Comparison of ENCODE assay signal across 14 mouse cellular contexts in genomic region chr4:136864751-136865470, GRCm38 (mm10). TPM values are rescaled to one million over a fixed set of nuclear protein-coding genes. Genes with fewer than 3 reads are reported as not detected.
DNase-seq lines count a peak whose midpoint lies in the region; ATAC-seq and TF ChIP-seq lines count a peak whose summit lies in the region.
"Had no signal": no experiment of that assay in that cellular context is flagged by ENCODE, and none has a peak within 500 bp of the region (broad histone marks: within the 10 kb centered on the region; RNA-seq: fewer than 3 reads in every experiment).

No protein-coding gene starts in this region.

- H3K4me1 ChIP-seq in cerebellum, adult 2 months (ENCODE audit: control insufficient read depth, insufficient read depth, low read length), result peaks cover 7% of the 10 kb centered on the region; the same call in 1 of the 2 replicates
- H3K4me1 ChIP-seq in embryonic facial prominence, embryonic 13.5 days, result peaks cover 43% of the 10 kb centered on the region
- H3K4me1 ChIP-seq in hindbrain, postnatal 0 days (ENCODE audit: insufficient read depth, low read length), result peaks cover 12% of the 10 kb centered on the region; the same call in 1 of the 2 replicates
- peaks cover 51% of the 10 kb centered on the region for H3K4me1 ChIP-seq in neural tube, embryonic 12.5 days
- no peaks in the 10 kb centered on the region for H3K4me1 ChIP-seq in kidney, adult 2 months (ENCODE audit: control insufficient read depth, insufficient read depth, low read length)

- ATAC-seq in embryonic facial prominence, embryonic 13.5 days (ENCODE audit: insufficient number of reproducible peaks, insufficient read depth, low FRiP score, low TSS enrichment, low read depth), result no peak
- ATAC-seq in hindbrain, postnatal 0 days, result peak; percentile 61
- ATAC-seq in neural tube, embryonic 12.5 days (ENCODE audit: low FRiP score, low read depth), result peak; percentile 61; the same call in 1 of the 2 replicates

- DNase-seq in cerebellum, postnatal 10 days, result peak; percentile 87 to 88
- DNase-seq in cerebellum, adult 2 months, result no peak
- DNase-seq in hindbrain, postnatal 0 days (ENCODE audit: low spot score), result peak; percentile 87
- DNase-seq in kidney, adult 2 months, result no peak
- DNase-seq in left cerebral cortex, adult 8-10 months (ENCODE audit: low spot score in 2 of 2), result no peak
- DNase-seq in frontal cortex, postnatal 25 days (ENCODE audit: low spot score in 2 of 2), result no peak
- DNase-seq: adrenal gland, postnatal 36 days; gastrocnemius, postnatal 10 days; kidney, postnatal 10 days; right cerebral cortex, postnatal 14 days had no signal

- H3K9me3 ChIP-seq in embryonic facial prominence, embryonic 13.5 days, result no peaks in the 10 kb centered on the region
- no peaks in the 10 kb centered on the region for H3K9me3 ChIP-seq in hindbrain, postnatal 0 days (ENCODE audit: low read length)
- H3K9me3 ChIP-seq in neural tube, embryonic 12.5 days, result no peaks in the 10 kb centered on the region
- H3K9me3 ChIP-seq: limb, embryonic 15.5 days had no signal

- H3K36me3 ChIP-seq in embryonic facial prominence, embryonic 13.5 days, result no peaks in the 10 kb centered on the region
- no peaks in the 10 kb centered on the region for H3K36me3 ChIP-seq in hindbrain, postnatal 0 days (ENCODE audit: insufficient read depth, low read length)
- H3K36me3 ChIP-seq in neural tube, embryonic 12.5 days, result no peaks in the 10 kb centered on the region
- no peaks in the 10 kb centered on the region for H3K36me3 ChIP-seq in kidney, adult 2 months (ENCODE audit: control insufficient read depth, insufficient read depth, low read length)
- H3K36me3 ChIP-seq: limb, embryonic 15.5 days had no signal

- no peak for TF ChIP-seq POLR2A in cerebellum, adult 2 months (IDR thresholded peaks at IDR 0.05; ENCODE audit: borderline replicate concordance, insufficient read depth, low read length)
- TF ChIP-seq POLR2A in kidney, adult 2 months (IDR thresholded peaks at IDR 0.05; ENCODE audit: low read depth, low read length), result no peak

- WGBS in cerebellum, adult 2 months, result 28% methylated on average over 15 of the region's 15 CpGs
- WGBS in embryonic facial prominence, embryonic 13.5 days, result 5% methylated on average over 15 of the region's 15 CpGs
- WGBS in hindbrain, postnatal 0 days, result 3% methylated on average over 15 of the region's 15 CpGs
- 6% methylated on average over 15 of the region's 15 CpGs for WGBS in neural tube, embryonic 12.5 days
- 16% methylated on average over 15 of the region's 15 CpGs for WGBS in kidney, adult 2 months

- H3K4me2 ChIP-seq in embryonic facial prominence, embryonic 13.5 days, result 0 out of 2 replicates have a peak overlapping the region, but pooled peaks have one; percentile 9
- no peak overlapping the region for H3K4me2 ChIP-seq in hindbrain, postnatal 0 days (ENCODE audit: low read depth, low read length)
- peak overlapping the region; percentile 43 for H3K4me2 ChIP-seq in neural tube, embryonic 12.5 days (replicated peaks)
- H3K4me2 ChIP-seq: limb, embryonic 15.5 days had no signal

- no peak overlapping the region for H3K27ac ChIP-seq in cerebellum, adult 2 months (ENCODE audit: insufficient read depth, low read length)
- no peak overlapping the region for H3K27ac ChIP-seq in embryonic facial prominence, embryonic 13.5 days
- H3K27ac ChIP-seq in hindbrain, postnatal 0 days, result peak overlapping the region; percentile 64; the same call in 1 of the 2 replicates
- peak overlapping the region; percentile 67 for H3K27ac ChIP-seq in neural tube, embryonic 12.5 days
- no peak overlapping the region for H3K27ac ChIP-seq in kidney, adult 2 months (ENCODE audit: insufficient read depth, low read depth, low read length)
- H3K27ac ChIP-seq: limb, embryonic 15.5 days had no signal

- 0 out of 2 replicates have a peak overlapping the region, but pooled peaks have one; percentile 6 for H3K9ac ChIP-seq in embryonic facial prominence, embryonic 13.5 days
- no peak overlapping the region for H3K9ac ChIP-seq in hindbrain, postnatal 0 days (replicated peaks; ENCODE audit: low read length)
- H3K9ac ChIP-seq in neural tube, embryonic 12.5 days, result no peak overlapping the region
- H3K9ac ChIP-seq: limb, embryonic 15.5 days had no signal

- TF ChIP-seq CTCF in cerebellum, adult 2 months (IDR thresholded peaks at IDR 0.05; ENCODE audit: borderline replicate concordance, insufficient read depth, low read depth, low read length), result no peak
- no peak for TF ChIP-seq CTCF in hindbrain, postnatal 0 days (IDR thresholded peaks at IDR 0.05; ENCODE audit: low read depth)
- TF ChIP-seq CTCF in kidney, adult 2 months (conservative IDR thresholded peaks at IDR 0.05; ENCODE audit: insufficient read depth, insufficient read length, low read depth, low read length), result no peak

- no peak overlapping the region for H3K4me3 ChIP-seq in cerebellum, adult 2 months (replicated peaks; ENCODE audit: insufficient read depth, low read depth, low read length)
- no peak overlapping the region for H3K4me3 ChIP-seq in embryonic facial prominence, embryonic 13.5 days
- H3K4me3 ChIP-seq in hindbrain, postnatal 0 days (ENCODE audit: low read length), result no peak overlapping the region
- H3K4me3 ChIP-seq in neural tube, embryonic 12.5 days, result no peak overlapping the region
- H3K4me3 ChIP-seq in kidney, adult 2 months (ENCODE audit: insufficient read depth, low read depth, low read length), result no peak overlapping the region
- H3K4me3 ChIP-seq: limb, embryonic 15.5 days had no signal

- H3K27me3 ChIP-seq in cerebellum, adult 2 months (ENCODE audit: control insufficient read depth, insufficient read depth, low read length), result no peaks in the 10 kb centered on the region
- H3K27me3 ChIP-seq in embryonic facial prominence, embryonic 13.5 days, result peaks cover 13% of the 10 kb centered on the region
- no peaks in the 10 kb centered on the region for H3K27me3 ChIP-seq in hindbrain, postnatal 0 days (ENCODE audit: insufficient read depth, low read length)
- no peaks in the 10 kb centered on the region for H3K27me3 ChIP-seq in neural tube, embryonic 12.5 days (replicated peaks)
- H3K27me3 ChIP-seq in kidney, adult 2 months (replicated peaks; ENCODE audit: control insufficient read depth, insufficient read depth, low read length), result no peaks in the 10 kb centered on the region

RNA-seq across cellular contexts. Expression of gene C1qb, which starts 21.1 kb away (rescaled TPM):
- polyA plus RNA-seq in cerebellum, adult 2 months (2012; rRNA removed), result 41.8 and 46.8 TPM in 2 replicates
- 38.0 and 40.2 TPM in 2 replicates for polyA plus RNA-seq in embryonic facial prominence, embryonic 13.5 days (2015; fragmentation: Nextera tagmentation; extraction: Ambion mirVana)
- total RNA-seq in hindbrain, postnatal 0 days (2014; rRNA removed), result 65.5 and 72.0 TPM in 2 replicates
- polyA plus RNA-seq in hindbrain, postnatal 0 days (2015; fragmentation: Nextera tagmentation; extraction: Ambion mirVana), result 75.8 and 79.7 TPM in 2 replicates
- 32.6 and 34.9 TPM in 2 replicates for polyA plus RNA-seq in neural tube, embryonic 12.5 days (2016; fragmentation: Nextera tagmentation; extraction: Ambion mirVana)
- 52.2 and 58.5 TPM in 2 replicates for polyA plus RNA-seq in kidney, adult 2 months (2012; rRNA removed)
- total RNA-seq in left cerebral cortex, adult 8-10 months (2022), result 100 to 1,000 TPM in 2 of 4 experiments, 10 to 100 TPM in 2; 51.2 to 165 (median 86.4) TPM

RNA-seq across cellular contexts. Expression of gene C1qc, which starts 28.0 kb away (rescaled TPM):
- 26.6 and 28.6 TPM in 2 replicates for polyA plus RNA-seq in cerebellum, adult 2 months (2012; rRNA removed)
- polyA plus RNA-seq in embryonic facial prominence, embryonic 13.5 days (2015; fragmentation: Nextera tagmentation; extraction: Ambion mirVana), result 15.8 and 17.9 TPM in 2 replicates
- total RNA-seq in hindbrain, postnatal 0 days (2014; rRNA removed), result 71.8 and 90.1 TPM in 2 replicates
- polyA plus RNA-seq in hindbrain, postnatal 0 days (2015; fragmentation: Nextera tagmentation; extraction: Ambion mirVana), result 47.1 and 48.3 TPM in 2 replicates
- 19.6 and 21.3 TPM in 2 replicates for polyA plus RNA-seq in neural tube, embryonic 12.5 days (2016; fragmentation: Nextera tagmentation; extraction: Ambion mirVana)
- polyA plus RNA-seq in kidney, adult 2 months (2012; rRNA removed), result 42.7 and 51.9 TPM in 2 replicates
- total RNA-seq in left cerebral cortex, adult 8-10 months (2022), result 100 to 1,000 TPM in 1 of 4 experiments, 10 to 100 TPM in 3; 32.7 to 131 (median 67.3) TPM
- total RNA-seq: common myeloid progenitor, adult 5-6 weeks had no signal

RNA-seq across cellular contexts. Expression of gene Ephb2, which starts 29.1 kb away (rescaled TPM):
- polyA plus RNA-seq in cerebellum, adult 2 months (2012; rRNA removed), result 29.1 and 35.4 TPM in 2 replicates
- polyA plus RNA-seq in embryonic facial prominence, embryonic 13.5 days (2015; fragmentation: Nextera tagmentation; extraction: Ambion mirVana), result 7.9 and 13.3 TPM in 2 replicates
- total RNA-seq in hindbrain, postnatal 0 days (2014; rRNA removed), result 136 and 150 TPM in 2 replicates
- polyA plus RNA-seq in hindbrain, postnatal 0 days (2015; fragmentation: Nextera tagmentation; extraction: Ambion mirVana), result 12.6 and 13.0 TPM in 2 replicates
- polyA plus RNA-seq in neural tube, embryonic 12.5 days (2016; fragmentation: Nextera tagmentation; extraction: Ambion mirVana), result 22.0 and 30.3 TPM in 2 replicates
- polyA plus RNA-seq in kidney, adult 2 months (2012; rRNA removed), result 10.4 and 19.3 TPM in 2 replicates
- total RNA-seq in left cerebral cortex, adult 8-10 months (2022), result 10 to 100 TPM; 13.2 to 15.0 (median 14.0) TPM

RNA-seq across cellular contexts. Expression of gene C1qa, which starts 33.7 kb away (rescaled TPM):
- polyA plus RNA-seq in cerebellum, adult 2 months (2012; rRNA removed), result 30.2 and 34.0 TPM in 2 replicates
- polyA plus RNA-seq in embryonic facial prominence, embryonic 13.5 days (2015; fragmentation: Nextera tagmentation; extraction: Ambion mirVana), result 18.3 and 19.8 TPM in 2 replicates
- total RNA-seq in hindbrain, postnatal 0 days (2014; rRNA removed), result 49.6 and 55.4 TPM in 2 replicates
- 48.4 and 49.9 TPM in 2 replicates for polyA plus RNA-seq in hindbrain, postnatal 0 days (2015; fragmentation: Nextera tagmentation; extraction: Ambion mirVana)
- 17.4 and 21.0 TPM in 2 replicates for polyA plus RNA-seq in neural tube, embryonic 12.5 days (2016; fragmentation: Nextera tagmentation; extraction: Ambion mirVana)
- polyA plus RNA-seq in kidney, adult 2 months (2012; rRNA removed), result 36.1 and 43.7 TPM in 2 replicates
- total RNA-seq in left cerebral cortex, adult 8-10 months (2022), result 100 to 1,000 TPM in 2 of 4 experiments, 10 to 100 TPM in 2; 39.2 to 176 (median 85.0) TPM

Comparison
In these comparisons a context has a peak if more than half of its experiments do, and no peak if none do; other contexts are left out.
1. DNase-seq: peak in cerebellum, postnatal 10 days (2 of 2) and hindbrain, postnatal 0 days (single experiment); none in cerebellum, adult 2 months (0 of 2), kidney, adult 2 months (single experiment), left cerebral cortex, adult 8-10 months (0 of 2) and frontal cortex, postnatal 25 days (0 of 2).
2. H3K27ac ChIP-seq: peak in hindbrain, postnatal 0 days (single experiment) and neural tube, embryonic 12.5 days (single experiment); none in cerebellum, adult 2 months (single experiment), embryonic facial prominence, embryonic 13.5 days (single experiment) and kidney, adult 2 months (single experiment).